Mouse (Mus musculus): Measurements from ENCODE around the gene Wnt9b.

GRCm38 (mm10) chr11:103773387-103774227, 24.0 kb upstream of the Wnt9b start, which contains the start of gene Wnt3:
- no peak for TF ChIP-seq NRF1 (IDR thresholded peaks at IDR 0.05; ENCODE audit: insufficient read depth, low read depth, low read length, poor library complexity, severe bottlenecking)
- TF ChIP-seq GATA1 (IDR thresholded peaks at IDR 0.05; ENCODE audit: low read depth, low read length) = no peak
- TF ChIP-seq CTCF (IDR thresholded peaks at IDR 0.05 in 2 of 3, conservative IDR thresholded peaks at IDR 0.05 in 1 of 3; ENCODE audit: control insufficient read depth in 1 of 3, insufficient read depth in 1 of 3, low read depth in 2 of 3, low read length in 3 of 3, poor library complexity in 1 of 3, severe bottlenecking in 1 of 3) = no peak
- TF ChIP-seq TCF12 (IDR thresholded peaks at IDR 0.05; ENCODE audit: low read depth, low read length) = no peak
- TF ChIP-seq POLR2A (IDR thresholded peaks at IDR 0.05; ENCODE audit: control insufficient read depth in 1 of 2, insufficient read depth in 1 of 2, low read depth in 1 of 2, low read length in 2 of 2, poor library complexity in 1 of 2) = no peak
- no peak for TF ChIP-seq EP300 (IDR thresholded peaks at IDR 0.05; ENCODE audit: low read depth in 1 of 2, low read length in 2 of 2)
- TF ChIP-seq MYC (IDR thresholded peaks at IDR 0.05; ENCODE audit: low read depth, low read length) = no peak
- TF ChIP-seq CHD2 (IDR thresholded peaks at IDR 0.05; ENCODE audit: low read length) = no peak
- TF ChIP-seq MXI1 (IDR thresholded peaks at IDR 0.05; ENCODE audit: low read depth, low read length) = no peak
- no peak for TF ChIP-seq POLR2AphosphoS2 (IDR thresholded peaks at IDR 0.05; ENCODE audit: low read length)
- TF ChIP-seq MAFK (IDR thresholded peaks at IDR 0.05; ENCODE audit: borderline replicate concordance, low read depth, low read length) = no peak
- no peak for TF ChIP-seq SIN3A (IDR thresholded peaks at IDR 0.05; ENCODE audit: low read length)
- no peak for TF ChIP-seq ZMIZ1 (IDR thresholded peaks at IDR 0.05; ENCODE audit: low read depth, low read length)

Measured in MEL (cell line).